Mouse (Mus musculus) heart, embryonic 11.5 days (tissue): Measurements from ENCODE around the gene Tsc22d1. TPM values are rescaled to one million over a fixed set of nuclear protein-coding genes. Genes with fewer than 3 reads are reported as not detected.

Experiments used
- ATAC-seq: fragments of 200-750 bp; cut with Nextera tagmentation; replicated peaks from 2 replicates; pipeline ENCODE4 v1.8.0; 2017; ENCODE audit warnings: moderate library complexity; ENCODE audit not compliant: insufficient number of reproducible peaks, low FRiP score, low TSS enrichment
- H3K27ac ChIP-seq: fragments of 300-500 bp; sonication (generic); 2 replicates; pipeline ENCODE4 v1.5.1; 2014; ENCODE audit warnings: mild to moderate bottlenecking, low read depth, low read length
- H3K27me3 ChIP-seq: fragments of 300-500 bp; sonication (generic); 2 replicates; pipeline ENCODE4 v1.6.1; 2014; ENCODE audit warnings: mild to moderate bottlenecking, low read length, mixed read lengths; ENCODE audit not compliant: control insufficient read depth, insufficient read depth
- H3K36me3 ChIP-seq: fragments of 300-500 bp; sonication (generic); 2 replicates; pipeline ENCODE4 v1.6.1; 2014; ENCODE audit warnings: mild to moderate bottlenecking, low read length, moderate library complexity, mixed read lengths; ENCODE audit not compliant: control insufficient read depth, insufficient read depth
- H3K4me1 ChIP-seq: fragments of 300-500 bp; sonication (generic); 2 replicates; pipeline ENCODE4 v1.6.1; 2014; ENCODE audit warnings: low read length; ENCODE audit not compliant: control insufficient read depth, insufficient read depth
- H3K4me2 ChIP-seq: fragments of 300-500 bp; sonication (generic); 2 replicates; pipeline ENCODE4 v1.6.1; 2014; ENCODE audit warnings: mild to moderate bottlenecking, moderate library complexity
- H3K4me3 ChIP-seq: fragments of 300-500 bp; sonication (generic); 2 replicates; pipeline ENCODE4 v1.5.1; 2014; ENCODE audit warnings: low read depth, low read length
- H3K9ac ChIP-seq: fragments of 300-500 bp; sonication (generic); 2 replicates; pipeline ENCODE4 v1.6.1; 2014; ENCODE audit warnings: mild to moderate bottlenecking, low read depth, low read length, moderate library complexity
- H3K9me3 ChIP-seq: fragments of 300-500 bp; sonication (generic); replicated peaks from 2 replicates; pipeline ENCODE4 v1.6.1; 2016; ENCODE audit warnings: low read length; ENCODE audit not compliant: control insufficient read depth
- WGBS: fragments of 180-500 bp; shearing (Covaris S2); extraction: QIAGEN DNeasy Blood & Tissue Kit; methylation state at CpG from one replicate; pipeline ENCODE4 v1.1.7; 2014; ENCODE audit not compliant: insufficient replicate concordance; 5-methylcytosine and 5-hydroxymethylcytosine counted together
- polyA plus RNA-seq: library from polyadenylated mRNA; unstranded; fragments of >200 nt; fragmentation: Nextera tagmentation; extraction: Ambion mirVana; gene quantifications from 2 replicates; pipeline ENCODE4 v1.2.1, GENCODE M21; 2014

Gene Tsc22d1
- polyA plus RNA-seq, 1 experiment from 2014 or later, result 444 TPM

GRCm38 (mm10) chr14:76507804-76508500, 93.2 kb downstream of the Tsc22d1 start:
- Histone ChIP-seq H3K4me1 (peaks cover 13% of the 10 kb centered on the region; the same call in 1 of the 2 replicates), H3K36me3 (peaks cover 15% of the 10 kb centered on the region), H3K9me3 (no peaks in the 10 kb centered on the region), H3K4me3 (no peak overlapping the region), H3K27ac (peak overlapping the region; percentile 22; the same call in 1 of the 2 replicates), H3K9ac (0 out of 2 replicates have a peak overlapping the region, but pooled peaks have one; percentile 3), H3K27me3 (no peaks in the 10 kb centered on the region), H3K4me2 (no peak overlapping the region)
- ATAC-seq, result no peak
- 73% methylated on average over 9 of the region's 9 CpGs for WGBS

- ATAC-seq, result no peak
- Histone ChIP-seq H3K4me2 (no peak overlapping the region), H3K36me3 (peaks cover 15% of the 10 kb centered on the region), H3K27ac (no peak overlapping the region), H3K27me3 (no peaks in the 10 kb centered on the region), H3K4me1 (peaks cover 18% of the 10 kb centered on the region), H3K4me3 (no peak overlapping the region), H3K9me3 (no peaks in the 10 kb centered on the region), H3K9ac (no peak overlapping the region)
- WGBS, result 69% methylated on average over 10 of the region's 10 CpGs
Observed at GRCm38 (mm10) chr14:76508701-76509100, 93.9 kb downstream of the Tsc22d1 start.

DNA sequence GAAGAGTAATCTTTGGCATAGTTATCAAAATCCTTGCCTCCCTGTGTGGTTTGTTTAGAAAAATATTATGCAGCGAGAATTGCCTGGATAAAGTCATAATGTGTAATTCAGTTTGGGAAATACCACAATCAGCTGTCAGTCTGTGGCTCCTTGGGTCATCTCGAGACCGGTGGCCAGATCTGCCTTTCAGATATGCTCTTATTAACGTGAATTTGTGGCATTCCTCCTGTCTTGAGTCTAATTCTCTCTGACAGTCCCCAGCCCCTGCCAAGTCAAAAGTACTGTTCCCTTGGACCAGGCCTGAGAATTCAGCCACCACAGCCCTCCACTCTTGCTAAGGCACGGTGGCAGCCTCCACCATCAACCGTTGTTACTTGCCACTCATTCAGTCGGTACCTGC, 97.2 kb downstream of the Tsc22d1 start:
- Histone ChIP-seq H3K4me3 (no peak overlapping the region), H3K27me3 (no peaks in the 10 kb centered on the region), H3K4me2 (no peak overlapping the region), H3K9me3 (no peaks in the 10 kb centered on the region), H3K4me1 (peaks cover 34% of the 10 kb centered on the region), H3K27ac (no peak overlapping the region), H3K36me3 (peaks cover 9% of the 10 kb centered on the region), H3K9ac (no peak overlapping the region)
- 66% methylated on average over 7 of the region's 7 CpGs for WGBS
- ATAC-seq, result no peak

DNA sequence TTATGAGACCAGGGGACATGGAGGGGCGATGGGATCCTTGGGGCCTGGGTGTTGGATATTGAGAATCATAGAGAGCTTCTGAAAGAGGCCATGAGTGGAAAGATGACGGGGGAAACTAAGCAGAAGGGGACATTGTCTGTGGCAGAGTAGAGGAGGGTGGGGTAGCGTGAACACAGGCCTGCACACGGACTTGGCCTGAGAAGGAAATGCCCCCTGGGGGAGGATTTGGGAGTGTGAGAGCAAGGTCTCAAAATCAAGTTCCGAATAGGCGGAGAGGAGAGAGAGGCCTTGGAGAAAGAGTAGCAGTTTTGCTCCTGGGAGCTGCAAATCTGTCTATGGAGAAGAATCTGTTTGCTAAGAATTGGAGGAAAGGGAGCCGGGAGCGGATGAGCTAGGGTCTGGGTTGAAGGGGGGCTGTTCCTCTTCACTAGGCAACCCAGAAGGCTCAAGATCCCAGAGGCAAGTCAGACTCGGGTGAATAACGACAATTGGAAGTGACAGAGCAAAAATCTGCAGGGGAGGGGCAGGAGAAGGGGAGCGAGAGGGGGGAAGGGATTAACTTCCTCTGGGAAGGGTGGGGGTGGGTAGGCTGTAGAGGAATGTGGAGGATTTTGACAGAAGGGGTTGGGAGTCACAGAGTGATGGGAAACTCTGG, 98.8 kb downstream of the Tsc22d1 start:
- H3K4me1 ChIP-seq, result peaks cover 31% of the 10 kb centered on the region
- WGBS, result 25% methylated on average over 11 of the region's 11 CpGs
- no peak overlapping the region; the same call in 1 of the 2 replicates for H3K9ac ChIP-seq
- ATAC-seq, result no peak
- no peak overlapping the region for H3K4me3 ChIP-seq
- H3K9me3 ChIP-seq, result no peaks in the 10 kb centered on the region
- no peaks in the 10 kb centered on the region for H3K36me3 ChIP-seq
- H3K4me2 ChIP-seq, result peak overlapping the region; percentile 2; the same call in 1 of the 2 replicates
- H3K27me3 ChIP-seq, result no peaks in the 10 kb centered on the region
- H3K27ac ChIP-seq, result no peak overlapping the region

- Histone ChIP-seq H3K4me1 (peaks cover 32% of the 10 kb centered on the region), H3K27ac (no peak overlapping the region), H3K36me3 (no peaks in the 10 kb centered on the region), H3K27me3 (no peaks in the 10 kb centered on the region), H3K4me3 (no peak overlapping the region), H3K9ac (no peak overlapping the region), H3K9me3 (no peaks in the 10 kb centered on the region), H3K4me2 (peak overlapping the region; percentile 2; the same call in 1 of the 2 replicates)
- no peak for ATAC-seq
- 36% methylated on average over 6 of the region's 6 CpGs for WGBS
Observed at GRCm38 (mm10) chr14:76514050-76514585, 99.4 kb downstream of the Tsc22d1 start.

DNA sequence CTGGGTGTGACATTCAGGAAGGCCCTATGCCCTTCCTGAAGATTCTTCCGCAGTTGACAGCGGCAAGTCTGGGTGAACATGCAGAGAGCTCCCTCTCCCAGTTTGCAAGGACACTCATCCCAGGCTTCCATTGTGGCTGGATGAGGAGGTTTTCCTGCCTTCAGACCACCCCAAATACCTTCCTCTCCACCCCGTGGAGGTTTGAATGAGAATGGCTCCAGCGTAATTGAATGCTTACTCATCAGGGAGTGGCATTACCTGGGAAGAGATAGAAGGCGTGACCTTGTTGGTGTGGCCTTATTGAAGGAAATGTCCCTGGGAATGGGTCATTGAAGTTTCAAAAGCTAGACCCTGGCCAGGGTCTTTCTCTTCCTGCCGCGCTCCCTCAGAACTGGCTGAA, 100.9 kb downstream of the Tsc22d1 start:
- Histone ChIP-seq H3K4me3 (no peak overlapping the region), H3K9ac (no peak overlapping the region), H3K9me3 (no peaks in the 10 kb centered on the region), H3K27ac (no peak overlapping the region), H3K4me2 (peak overlapping the region; percentile 25), H3K36me3 (no peaks in the 10 kb centered on the region), H3K27me3 (no peaks in the 10 kb centered on the region), H3K4me1 (peaks cover 36% of the 10 kb centered on the region)
- WGBS, result 68% methylated on average over 7 of the region's 7 CpGs
- no peak for ATAC-seq

DNA sequence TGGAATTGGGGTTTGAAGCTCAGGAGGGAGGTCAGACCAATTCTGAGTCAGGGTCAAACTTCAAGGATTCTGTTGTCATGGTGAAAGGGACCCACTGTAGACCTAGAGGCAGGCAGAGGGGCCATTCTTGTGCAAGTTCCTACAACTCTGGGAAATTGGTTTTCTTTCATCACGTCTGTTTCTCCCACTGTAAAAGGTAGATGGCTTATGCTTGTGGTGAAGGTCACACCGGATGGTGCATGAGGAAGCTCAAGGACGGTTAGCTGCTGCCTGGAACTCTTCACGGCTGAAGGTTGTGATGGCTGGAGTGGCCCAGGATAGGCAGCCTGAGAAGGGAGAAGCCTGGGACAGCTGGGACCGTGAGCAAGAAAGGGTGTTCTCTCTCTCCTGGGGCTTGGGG, 103.5 kb downstream of the Tsc22d1 start:
- WGBS, result 66% methylated on average over 5 of the region's 5 CpGs
- Histone ChIP-seq H3K27ac (no peak overlapping the region), H3K9me3 (no peaks in the 10 kb centered on the region), H3K4me2 (no peak overlapping the region), H3K4me1 (peaks cover 43% of the 10 kb centered on the region), H3K4me3 (no peak overlapping the region), H3K9ac (no peak overlapping the region), H3K36me3 (no peaks in the 10 kb centered on the region), H3K27me3 (no peaks in the 10 kb centered on the region)
- ATAC-seq, result no peak

DNA sequence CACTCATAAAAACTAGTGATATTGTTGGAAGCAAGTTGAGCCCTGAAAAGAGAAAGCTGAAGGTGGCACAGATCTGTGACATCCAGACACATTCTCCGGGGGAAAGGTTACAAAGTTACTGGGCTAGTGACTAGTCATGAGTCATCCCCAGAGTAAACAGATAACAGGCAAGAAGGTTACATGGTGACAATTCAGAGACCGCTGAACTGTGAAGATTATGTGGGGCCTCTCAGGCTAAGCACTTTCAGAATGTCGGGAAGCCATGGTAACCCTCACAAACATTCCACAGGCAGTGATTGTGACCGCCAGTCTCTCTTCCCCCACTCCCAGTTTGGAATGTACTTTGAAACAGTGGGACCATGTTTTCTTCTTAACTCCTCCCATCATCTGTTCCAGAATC, 105.8 kb downstream of the Tsc22d1 start:
- no peaks in the 10 kb centered on the region for H3K27me3 ChIP-seq
- peaks cover 27% of the 10 kb centered on the region for H3K4me1 ChIP-seq
- 13% methylated on average over 4 of the region's 4 CpGs for WGBS
- peak overlapping the region; percentile 66 for H3K27ac ChIP-seq
- ATAC-seq, result peak; percentile 80
- H3K9ac ChIP-seq, result 0 out of 2 replicates have a peak overlapping the region, but pooled peaks have one; percentile 16
- H3K36me3 ChIP-seq, result no peaks in the 10 kb centered on the region
- no peaks in the 10 kb centered on the region for H3K9me3 ChIP-seq
- H3K4me3 ChIP-seq, result no peak overlapping the region
- H3K4me2 ChIP-seq, result 0 out of 2 replicates have a peak overlapping the region, but pooled peaks have one; percentile 16
